Comparison of ENCODE assay signal across 9 mouse cellular contexts in the genomic region with DNA sequence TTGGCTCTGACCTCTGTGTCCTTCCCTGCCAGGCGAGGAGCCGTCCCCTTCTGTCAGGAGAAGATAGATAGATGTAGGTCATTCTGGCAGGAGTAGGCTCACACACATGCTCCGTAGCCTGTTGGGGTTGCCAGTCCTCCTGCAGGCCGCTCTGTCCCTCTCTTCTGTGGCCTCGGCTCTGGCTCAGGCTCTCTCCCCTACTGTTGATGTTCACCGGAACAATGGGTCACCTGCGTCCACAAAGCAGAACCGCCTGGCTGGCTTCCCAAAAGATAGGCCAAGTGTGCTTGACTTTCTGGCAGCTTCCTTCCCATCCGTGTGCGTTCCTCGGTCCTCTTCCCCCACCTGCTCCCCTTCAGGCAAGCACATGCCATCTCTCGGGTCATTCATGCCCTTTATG. TPM values are rescaled to one million over a fixed set of nuclear protein-coding genes. Genes with fewer than 3 reads are reported as not detected.
DNase-seq lines count a peak whose midpoint lies in the region; ATAC-seq and TF ChIP-seq lines count a peak whose summit lies in the region.
"Had no signal": no experiment of that assay in that cellular context is flagged by ENCODE, and none has a peak within 500 bp of the region (broad histone marks: within the 10 kb centered on the region; RNA-seq: fewer than 3 reads in every experiment).

No protein-coding gene starts in this region.

- no peak for DNase-seq in left cerebral cortex, adult 2 months (ENCODE audit: extremely low spot score in 1 of 2, low spot score in 2 of 2)
- DNase-seq in left cerebral cortex, adult 18-20 months (ENCODE audit: low spot score in 2 of 2): no peak
- DNase-seq in cerebellum, adult 18-20 months: peak; percentile 97 to 98
- peak; percentile 78 for DNase-seq in heart, postnatal 0 days (ENCODE audit: low spot score)
- peak; percentile 70 for DNase-seq in lung, postnatal 14 days
- DNase-seq in embryo, embryonic 11 days: no peak
- DNase-seq in natural killer cell, adult 2 months (ENCODE audit: low spot score in 2 of 2): no peak
- no peak for DNase-seq in layer of hippocampus, adult 9-11 months

- H3K9me3 ChIP-seq in heart, postnatal 0 days (replicated peaks; ENCODE audit: control insufficient read depth, low read length): no peaks in the 10 kb centered on the region
- H3K9me3 ChIP-seq: limb, embryonic 13.5 days had no signal

- no peak overlapping the region for H3K4me2 ChIP-seq in heart, postnatal 0 days (ENCODE audit: low read depth, low read length)
- H3K4me2 ChIP-seq: limb, embryonic 13.5 days had no signal

- H3K4me1 ChIP-seq in heart, postnatal 0 days (ENCODE audit: control insufficient read depth, insufficient read depth): peaks cover 19% of the 10 kb centered on the region

- intact Hi-C loops in left cerebral cortex, adult 2 months (cut with DNase I): loop anchor here (5.0 kb wide), 1 partner anchor 54 kb away; the partner anchor contains the start of gene Frmd6

- H3K9ac ChIP-seq in heart, postnatal 0 days (replicated peaks; ENCODE audit: low read depth, low read length): no peak overlapping the region
- H3K9ac ChIP-seq: limb, embryonic 13.5 days had no signal

- peak; percentile 59; the same call in 1 of the 2 replicates for TF ChIP-seq EP300 in heart, postnatal 0 days (IDR thresholded peaks at IDR 0.05; ENCODE audit: low read depth)

- H3K36me3 ChIP-seq in heart, postnatal 0 days (replicated peaks; ENCODE audit: control insufficient read depth, insufficient read depth, low read length): peaks cover 55% of the 10 kb centered on the region

- peak overlapping the region; percentile 48 for H3K27ac ChIP-seq in left cerebral cortex, adult 2 months
- peak overlapping the region; percentile 79 for H3K27ac ChIP-seq in heart, postnatal 0 days (ENCODE audit: low read depth)
- H3K27ac ChIP-seq: limb, embryonic 13.5 days had no signal

- TF ChIP-seq CTCF in left cerebral cortex, adult 2 months (IDR thresholded peaks at IDR 0.05): no peak
- TF ChIP-seq CTCF in heart, postnatal 0 days (IDR thresholded peaks at IDR 0.05; ENCODE audit: low read depth): no peak

- no peaks in the 10 kb centered on the region for H3K27me3 ChIP-seq in heart, postnatal 0 days (ENCODE audit: control insufficient read depth, insufficient read depth, low read length)
- H3K27me3 ChIP-seq: limb, embryonic 13.5 days had no signal

- ATAC-seq in heart, postnatal 0 days (ENCODE audit: insufficient read depth, low read depth): peak; percentile 76

- H3K4me3 ChIP-seq in left cerebral cortex, adult 2 months: no peak overlapping the region
- no peak overlapping the region for H3K4me3 ChIP-seq in heart, postnatal 0 days (ENCODE audit: low read depth, low read length)
- H3K4me3 ChIP-seq: limb, embryonic 13.5 days had no signal

- WGBS in heart, postnatal 0 days: 16% methylated on average over 12 of the region's 12 CpGs

RNA-seq across cellular contexts. Expression of gene Frmd6, which starts 56.0 kb away (rescaled TPM):
- 10 to 100 TPM; 47.7 to 62.4 TPM for total RNA-seq in left cerebral cortex, adult 2 months (2021)
- total RNA-seq in left cerebral cortex, adult 18-20 months (2021): 10 to 100 TPM; 54.6 to 58.1 TPM
- 22.6 and 29.2 TPM in 2 replicates for total RNA-seq in heart, postnatal 0 days (2014; rRNA removed; ENCODE audit: low replicate concordance)
- polyA plus RNA-seq in heart, postnatal 0 days (2015; fragmentation: Nextera tagmentation; extraction: Ambion mirVana): 17.4 and 17.9 TPM in 2 replicates

RNA-seq across cellular contexts. Expression of gene Actr10, which starts 56.3 kb away (rescaled TPM):
- 100 to 1,000 TPM; 138 to 163 TPM for total RNA-seq in left cerebral cortex, adult 2 months (2021)
- 100 to 1,000 TPM; 165 to 169 TPM for total RNA-seq in left cerebral cortex, adult 18-20 months (2021)
- total RNA-seq in heart, postnatal 0 days (2014; rRNA removed; ENCODE audit: low replicate concordance): 81.4 and 119 TPM in 2 replicates
- 232 and 239 TPM in 2 replicates for polyA plus RNA-seq in heart, postnatal 0 days (2015; fragmentation: Nextera tagmentation; extraction: Ambion mirVana)

Comparison
In these comparisons a context has a peak if more than half of its experiments do, and no peak if none do; other contexts are left out.
1. DNase-seq: peak in cerebellum, adult 18-20 months (2 of 2), heart, postnatal 0 days (single experiment) and lung, postnatal 14 days (single experiment); none in left cerebral cortex, adult 2 months (0 of 2), left cerebral cortex, adult 18-20 months (0 of 2), embryo, embryonic 11 days (single experiment), natural killer cell, adult 2 months (0 of 2) and layer of hippocampus, adult 9-11 months (single experiment).